Mouse (Mus musculus) midbrain, embryonic 13.5 days (tissue): Measurements from ENCODE around the gene Fam166b. TPM values are rescaled to one million over a fixed set of nuclear protein-coding genes. Genes with fewer than 3 reads are reported as not detected.
A peak's percentile ranks its signal among the peaks of the same experiment; 100 is the strongest.

Experiments
- ATAC-seq: fragments of 200-750 bp; cut with Nextera tagmentation; 2 replicates; pipeline ENCODE4 v1.8.0; 2017; ENCODE audit warnings: mild to moderate bottlenecking, moderate TSS enrichment, moderate library complexity
- H3K27ac ChIP-seq: fragments of 300-500 bp; sonication (generic); 2 replicates; pipeline ENCODE4 v1.5.1; 2015; ENCODE audit warnings: inconsistent platforms, mild to moderate bottlenecking, moderate library complexity
- H3K27me3 ChIP-seq: fragments of 300-500 bp; sonication (generic); 2 replicates; pipeline ENCODE4 v1.6.1; 2015; ENCODE audit warnings: mild to moderate bottlenecking, inconsistent platforms
- H3K36me3 ChIP-seq: fragments of 300-500 bp; sonication (generic); 2 replicates; pipeline ENCODE4 v1.6.1; 2015; ENCODE audit warnings: mild to moderate bottlenecking, inconsistent platforms
- H3K4me1 ChIP-seq: fragments of 300-500 bp; sonication (generic); replicated peaks from 2 replicates; pipeline ENCODE4 v1.6.1; 2015; ENCODE audit warnings: inconsistent platforms
- H3K4me2 ChIP-seq: fragments of 300-500 bp; sonication (generic); replicated peaks from 2 replicates; pipeline ENCODE4 v1.6.1; 2015; ENCODE audit warnings: moderate library complexity, mild to moderate bottlenecking, inconsistent platforms
- H3K4me3 ChIP-seq: fragments of 300-500 bp; sonication (generic); replicated peaks from 2 replicates; pipeline ENCODE4 v1.5.1; 2015; ENCODE audit warnings: mild to moderate bottlenecking, inconsistent platforms
- H3K9ac ChIP-seq: fragments of 300-500 bp; sonication (generic); replicated peaks from 2 replicates; pipeline ENCODE4 v1.6.1; 2015; ENCODE audit warnings: mild to moderate bottlenecking, inconsistent platforms
- H3K9me3 ChIP-seq: fragments of 300-500 bp; sonication (generic); 2 replicates; pipeline ENCODE4 v1.6.1; 2016; ENCODE audit warnings: mild to moderate bottlenecking, inconsistent platforms
- WGBS: fragments of 180-500 bp; shearing (Covaris S2); methylation state at CpG from one replicate; pipeline ENCODE4 v1.1.7; 2015; 5-methylcytosine and 5-hydroxymethylcytosine counted together
- polyA plus RNA-seq: library from polyadenylated mRNA; unstranded; fragments of >200 nt; fragmentation: Nextera tagmentation; extraction: Ambion mirVana; gene quantifications from 2 replicates; pipeline ENCODE4 v1.2.1, GENCODE M21; 2015

Fam166b gene
- polyA plus RNA-seq, result 0.30 and 0.83 TPM in 2 replicates

- H3K4me1 ChIP-seq, result peaks cover 30% of the 10 kb centered on the region
- H3K27me3 ChIP-seq, result peaks cover 37% of the 10 kb centered on the region
- WGBS, result 7% methylated on average over 10 of the region's 10 CpGs
- no peak for ATAC-seq
- H3K27ac ChIP-seq, result no peak within 1 kb of the TSS; the same call in 1 of the 2 replicates
- H3K9me3 ChIP-seq, result no peaks in the 10 kb centered on the region
- peak within 1 kb of the TSS; percentile 22 for H3K4me2 ChIP-seq
- peak within 1 kb of the TSS; percentile 29; the same call in 1 of the 2 replicates for H3K9ac ChIP-seq
- peaks cover 35% of the 10 kb centered on the region for H3K36me3 ChIP-seq
- H3K4me3 ChIP-seq, result no peak within 1 kb of the TSS
These were observed at the start of gene Fam166b for GRCm38 (mm10) chr4:43428946-43429345. TSS of gene Fam166b (minus strand) at chr4:43429134.

GRCm38 (mm10) chr4:43478534-43478858, 49.6 kb upstream of the Fam166b start:
- Histone ChIP-seq H3K27ac (peak overlapping the region; percentile 19; the same call in 1 of the 2 replicates), H3K9me3 (no peaks in the 10 kb centered on the region), H3K36me3 (no peaks in the 10 kb centered on the region), H3K9ac (0 out of 2 replicates have a peak overlapping the region, but pooled peaks have one; percentile 10), H3K4me2 (peak overlapping the region; percentile 54), H3K27me3 (0 out of 2 replicates have a peak, but pooled peaks cover 5% of the 10 kb centered on the region), H3K4me1 (0 out of 2 replicates have a peak, but pooled peaks cover 4% of the 10 kb centered on the region), H3K4me3 (peak overlapping the region; percentile 35)
- WGBS, result 46% methylated on average over 8 of the region's 8 CpGs
- ATAC-seq, result no peak; the same call in 1 of the 2 replicates

- 0 out of 2 replicates have a peak overlapping the region, but pooled peaks have one; percentile 10 for H3K9ac ChIP-seq
- no peaks in the 10 kb centered on the region for H3K9me3 ChIP-seq
- peak; percentile 95 for ATAC-seq
- 15% methylated on average over 11 of the region's 11 CpGs for WGBS
- H3K27me3 ChIP-seq, result 0 out of 2 replicates have a peak, but pooled peaks cover 5% of the 10 kb centered on the region
- no peaks in the 10 kb centered on the region for H3K36me3 ChIP-seq
- peak overlapping the region; percentile 19; the same call in 1 of the 2 replicates for H3K27ac ChIP-seq
- 0 out of 2 replicates have a peak, but pooled peaks cover 4% of the 10 kb centered on the region for H3K4me1 ChIP-seq
- H3K4me2 ChIP-seq, result peak overlapping the region; percentile 54
- H3K4me3 ChIP-seq, result peak overlapping the region; percentile 35
These were observed 49.1 kb upstream of the Fam166b start for GRCm38 (mm10) chr4:43477857-43478533.

- WGBS, result 91% methylated on average over 6 of the region's 6 CpGs
- Histone ChIP-seq H3K4me2 (no peak overlapping the region), H3K9me3 (no peaks in the 10 kb centered on the region), H3K9ac (no peak overlapping the region), H3K27ac (no peak overlapping the region), H3K4me1 (0 out of 2 replicates have a peak, but pooled peaks cover 4% of the 10 kb centered on the region), H3K4me3 (no peak overlapping the region), H3K27me3 (no peaks in the 10 kb centered on the region), H3K36me3 (no peaks in the 10 kb centered on the region)
- ATAC-seq, result no peak
These were observed 47.7 kb upstream of the Fam166b start for GRCm38 (mm10) chr4:43476604-43477003.

- Histone ChIP-seq H3K27me3 (no peaks in the 10 kb centered on the region), H3K4me1 (0 out of 2 replicates have a peak, but pooled peaks cover 4% of the 10 kb centered on the region), H3K36me3 (no peaks in the 10 kb centered on the region), H3K4me2 (no peak overlapping the region), H3K9ac (no peak overlapping the region), H3K4me3 (no peak overlapping the region), H3K9me3 (no peaks in the 10 kb centered on the region), H3K27ac (no peak overlapping the region)
- 74% methylated on average over 1 of the region's 1 CpGs for WGBS
- ATAC-seq, result no peak
These were observed 44.7 kb upstream of the Fam166b start for GRCm38 (mm10) chr4:43473636-43474035.

GRCm38 (mm10) chr4:43470301-43470700, 41.4 kb upstream of the Fam166b start:
- Histone ChIP-seq H3K36me3 (no peaks in the 10 kb centered on the region), H3K27ac (no peak overlapping the region), H3K9me3 (no peaks in the 10 kb centered on the region), H3K4me1 (no peaks in the 10 kb centered on the region), H3K4me2 (no peak overlapping the region), H3K27me3 (no peaks in the 10 kb centered on the region), H3K9ac (no peak overlapping the region), H3K4me3 (no peak overlapping the region)
- WGBS, result 90% methylated on average over 10 of the region's 10 CpGs
- no peak for ATAC-seq

GRCm38 (mm10) chr4:43466872-43467271, 37.9 kb upstream of the Fam166b start:
- no peak overlapping the region for H3K4me2 ChIP-seq
- 94% methylated on average over 7 of the region's 7 CpGs for whole genome bisulfite sequencing
- no peaks in the 10 kb centered on the region for H3K4me1 ChIP-seq
- H3K9me3 ChIP-seq, result no peaks in the 10 kb centered on the region
- no peak overlapping the region for H3K27ac ChIP-seq
- no peaks in the 10 kb centered on the region for H3K27me3 ChIP-seq
- H3K36me3 ChIP-seq, result no peaks in the 10 kb centered on the region
- no peak for ATAC-seq
- no peak overlapping the region for H3K4me3 ChIP-seq
- H3K9ac ChIP-seq, result no peak overlapping the region

GRCm38 (mm10) chr4:43465935-43466334, 37.0 kb upstream of the Fam166b start:
- Histone ChIP-seq H3K9me3 (no peaks in the 10 kb centered on the region), H3K4me3 (no peak overlapping the region), H3K36me3 (no peaks in the 10 kb centered on the region), H3K27ac (no peak overlapping the region), H3K4me1 (no peaks in the 10 kb centered on the region), H3K4me2 (no peak overlapping the region), H3K9ac (no peak overlapping the region), H3K27me3 (no peaks in the 10 kb centered on the region)
- ATAC-seq, result no peak
- 87% methylated on average over 6 of the region's 6 CpGs for WGBS

- Histone ChIP-seq H3K27me3 (no peaks in the 10 kb centered on the region), H3K27ac (no peak overlapping the region), H3K9ac (no peak overlapping the region), H3K4me2 (no peak overlapping the region), H3K36me3 (no peaks in the 10 kb centered on the region), H3K9me3 (no peaks in the 10 kb centered on the region), H3K4me3 (no peak overlapping the region), H3K4me1 (no peaks in the 10 kb centered on the region)
- no peak for ATAC-seq
- 92% methylated on average over 5 of the region's 5 CpGs for WGBS
These were observed 34.2 kb upstream of the Fam166b start for GRCm38 (mm10) chr4:43463102-43463501.

GRCm38 (mm10) chr4:43457124-43457523, 28.2 kb upstream of the Fam166b start:
- WGBS, result 24% methylated on average over 8 of the region's 8 CpGs

GRCm38 (mm10) chr4:43456470-43456869, 27.5 kb upstream of the Fam166b start:
- peaks cover 21% of the 10 kb centered on the region for H3K4me1 ChIP-seq
- no peak overlapping the region for H3K27ac ChIP-seq
- 35% methylated on average over 4 of the region's 4 CpGs for WGBS
- no peak overlapping the region for H3K4me3 ChIP-seq
- no peaks in the 10 kb centered on the region for H3K9me3 ChIP-seq
- no peak overlapping the region for H3K9ac ChIP-seq
- H3K4me2 ChIP-seq, result no peak overlapping the region
- H3K36me3 ChIP-seq, result no peaks in the 10 kb centered on the region
- ATAC-seq, result no peak
- H3K27me3 ChIP-seq, result peaks cover 27% of the 10 kb centered on the region

More at GRCm38 (mm10) chr4:43457124-43457523, 28.2 kb upstream of the Fam166b start:
- no peak overlapping the region for H3K4me2 ChIP-seq
- peaks cover 27% of the 10 kb centered on the region for H3K27me3 ChIP-seq
- ATAC-seq, result no peak
- no peaks in the 10 kb centered on the region for H3K36me3 ChIP-seq
- no peak overlapping the region for H3K27ac ChIP-seq
- no peak overlapping the region for H3K9ac ChIP-seq
- peaks cover 21% of the 10 kb centered on the region for H3K4me1 ChIP-seq
- H3K4me3 ChIP-seq, result no peak overlapping the region
- H3K9me3 ChIP-seq, result no peaks in the 10 kb centered on the region

- peak within 1 kb of the TSS; percentile 50 for H3K9ac ChIP-seq
- H3K27me3 ChIP-seq, result peaks cover 27% of the 10 kb centered on the region
- ATAC-seq, result no peak
- H3K27ac ChIP-seq, result no peak within 1 kb of the TSS
- peak within 1 kb of the TSS; percentile 49 for H3K4me2 ChIP-seq
- H3K4me3 ChIP-seq, result peak within 1 kb of the TSS; percentile 13
- no peaks in the 10 kb centered on the region for H3K36me3 ChIP-seq
- H3K4me1 ChIP-seq, result peaks cover 21% of the 10 kb centered on the region
- WGBS, result 32% methylated on average over 20 of the region's 20 CpGs
- H3K9me3 ChIP-seq, result no peaks in the 10 kb centered on the region
These were observed 25.3 kb upstream of the Fam166b start, which contains the start of gene Cd72 for GRCm38 (mm10) chr4:43454041-43454836. TSS of gene Cd72 (minus strand) at chr4:43454628.
